In the genomic region with DNA sequence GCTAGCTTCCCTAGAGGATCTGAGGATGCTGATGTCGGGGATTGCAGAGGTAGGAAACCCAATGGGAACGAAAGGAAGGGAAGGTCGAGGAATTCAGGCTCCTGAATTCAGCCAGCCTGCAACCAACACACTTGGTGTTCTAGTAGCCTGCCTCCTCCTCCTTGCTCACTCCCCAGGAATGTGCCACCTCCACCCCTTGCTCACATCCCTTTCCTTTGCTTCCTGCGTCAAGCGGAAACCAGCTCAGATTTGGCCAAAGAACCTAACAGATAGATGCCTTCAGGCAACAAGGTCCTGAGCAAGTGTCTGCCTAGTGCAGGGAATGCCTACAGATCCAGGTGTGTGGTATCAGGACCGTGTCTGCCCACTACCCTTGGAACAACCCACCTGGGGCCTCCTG, we compare ENCODE assay signal across 11 mouse cellular contexts. TPM values are rescaled to one million over a fixed set of nuclear protein-coding genes. Genes with fewer than 3 reads are reported as not detected.
DNase-seq lines count a peak whose midpoint lies in the region; ATAC-seq and TF ChIP-seq lines count a peak whose summit lies in the region.
"Had no signal": no experiment of that assay in that cellular context is flagged by ENCODE, and none has a peak within 500 bp of the region (broad histone marks: within the 10 kb centered on the region; RNA-seq: fewer than 3 reads in every experiment).

No protein-coding gene starts in this region.

- no peak overlapping the region for H3K4me2 ChIP-seq in heart, embryonic 11.5 days
- H3K4me2 ChIP-seq in embryonic facial prominence, embryonic 15.5 days (replicated peaks), result no peak overlapping the region
- H3K4me2 ChIP-seq in intestine, embryonic 16.5 days (ENCODE audit: low read depth, low read length), result no peak overlapping the region
- peak overlapping the region; percentile 44 for H3K4me2 ChIP-seq in midbrain, embryonic 13.5 days (replicated peaks)

- H3K27ac ChIP-seq in heart, adult 2 months, result peak overlapping the region; percentile 86
- no peak overlapping the region for H3K27ac ChIP-seq in heart, embryonic 11.5 days (ENCODE audit: low read depth, low read length)
- H3K27ac ChIP-seq in embryonic facial prominence, embryonic 15.5 days (replicated peaks), result peak overlapping the region; percentile 12
- H3K27ac ChIP-seq in intestine, embryonic 16.5 days (ENCODE audit: low read length), result peak overlapping the region; percentile 52; the same call in 1 of the 2 replicates
- peak overlapping the region; percentile 80 for H3K27ac ChIP-seq in midbrain, embryonic 13.5 days

- no peak for TF ChIP-seq CTCF in heart, adult 2 months (IDR thresholded peaks at IDR 0.05)

- ATAC-seq in heart, embryonic 11.5 days (replicated peaks; ENCODE audit: insufficient number of reproducible peaks, low FRiP score, low TSS enrichment), result no peak
- no peak for ATAC-seq in embryonic facial prominence, embryonic 15.5 days (ENCODE audit: insufficient number of reproducible peaks, low FRiP score, low TSS enrichment, low read depth)
- no peak for ATAC-seq in intestine, embryonic 16.5 days
- no peak for ATAC-seq in midbrain, embryonic 13.5 days
- ATAC-seq in inflammation-experienced regulatory T-cells, adult 6 months, result no peak

- no peaks in the 10 kb centered on the region for H3K27me3 ChIP-seq in heart, adult 2 months (ENCODE audit: control insufficient read depth, insufficient read depth, low read length)
- H3K27me3 ChIP-seq in heart, embryonic 11.5 days (ENCODE audit: control insufficient read depth, insufficient read depth, low read length), result peaks cover 48% of the 10 kb centered on the region
- peaks cover 56% of the 10 kb centered on the region for H3K27me3 ChIP-seq in embryonic facial prominence, embryonic 15.5 days
- H3K27me3 ChIP-seq in intestine, embryonic 16.5 days (replicated peaks; ENCODE audit: control insufficient read depth, insufficient read depth, low read length), result peaks cover 12% of the 10 kb centered on the region
- H3K27me3 ChIP-seq in midbrain, embryonic 13.5 days, result 0 out of 2 replicates have a peak, but pooled peaks cover 4% of the 10 kb centered on the region

- H3K36me3 ChIP-seq in heart, adult 2 months (ENCODE audit: control insufficient read depth, insufficient read depth, low read length), result no peaks in the 10 kb centered on the region
- H3K36me3 ChIP-seq in heart, embryonic 11.5 days (ENCODE audit: control insufficient read depth, insufficient read depth, low read length), result no peaks in the 10 kb centered on the region
- H3K36me3 ChIP-seq in embryonic facial prominence, embryonic 15.5 days, result no peaks in the 10 kb centered on the region
- H3K36me3 ChIP-seq in intestine, embryonic 16.5 days (ENCODE audit: control insufficient read depth, insufficient read depth, low read length), result no peaks in the 10 kb centered on the region
- no peaks in the 10 kb centered on the region for H3K36me3 ChIP-seq in midbrain, embryonic 13.5 days

- H3K4me3 ChIP-seq in heart, adult 2 months, result peak overlapping the region; percentile 15; the same call in 1 of the 2 replicates
- H3K4me3 ChIP-seq in heart, embryonic 11.5 days (ENCODE audit: low read depth, low read length), result no peak overlapping the region
- no peak overlapping the region for H3K4me3 ChIP-seq in embryonic facial prominence, embryonic 15.5 days (replicated peaks)
- H3K4me3 ChIP-seq in intestine, embryonic 16.5 days (ENCODE audit: low read length), result no peak overlapping the region
- H3K4me3 ChIP-seq in midbrain, embryonic 13.5 days (replicated peaks), result no peak overlapping the region

- no peak overlapping the region for H3K9ac ChIP-seq in heart, adult 2 months (ENCODE audit: low read depth, low read length)
- no peak overlapping the region for H3K9ac ChIP-seq in heart, embryonic 11.5 days (ENCODE audit: low read depth, low read length)
- no peak overlapping the region for H3K9ac ChIP-seq in embryonic facial prominence, embryonic 15.5 days
- peak overlapping the region; percentile 41; the same call in 1 of the 2 replicates for H3K9ac ChIP-seq in intestine, embryonic 16.5 days (ENCODE audit: low read depth, low read length)
- peak overlapping the region; percentile 45; the same call in 1 of the 2 replicates for H3K9ac ChIP-seq in midbrain, embryonic 13.5 days (replicated peaks)

- TF ChIP-seq POLR2A in heart, adult 2 months (IDR thresholded peaks at IDR 0.05; ENCODE audit: insufficient read depth, low read depth, low read length), result peak; percentile 59

- WGBS in heart, adult 2 months, result 45% methylated on average over 6 of the region's 6 CpGs
- 31% methylated on average over 6 of the region's 6 CpGs for WGBS in heart, embryonic 11.5 days (ENCODE audit: insufficient replicate concordance)
- WGBS in embryonic facial prominence, embryonic 15.5 days, result 50% methylated on average over 6 of the region's 6 CpGs
- 61% methylated on average over 6 of the region's 6 CpGs for WGBS in intestine, embryonic 16.5 days
- 78% methylated on average over 6 of the region's 6 CpGs for WGBS in midbrain, embryonic 13.5 days

- intact Hi-C loops in heart, adult 2 months (cut with DNase I), result no loop called here

- peaks cover 26% of the 10 kb centered on the region for H3K4me1 ChIP-seq in heart, adult 2 months (ENCODE audit: control insufficient read depth, insufficient read depth, low read length)
- H3K4me1 ChIP-seq in heart, embryonic 11.5 days (ENCODE audit: control insufficient read depth, insufficient read depth, low read length), result peaks cover 24% of the 10 kb centered on the region
- H3K4me1 ChIP-seq in embryonic facial prominence, embryonic 15.5 days, result peaks cover 63% of the 10 kb centered on the region
- peaks cover 63% of the 10 kb centered on the region for H3K4me1 ChIP-seq in intestine, embryonic 16.5 days (ENCODE audit: control insufficient read depth, insufficient read depth, low read length)
- H3K4me1 ChIP-seq in midbrain, embryonic 13.5 days (replicated peaks), result peaks cover 68% of the 10 kb centered on the region

- TF ChIP-seq EP300 in heart, adult 2 months (IDR thresholded peaks at IDR 0.05; ENCODE audit: insufficient read depth, low read depth, low read length), result peak; percentile 83

- no peaks in the 10 kb centered on the region for H3K79me2 ChIP-seq in heart, adult 2 months (replicated peaks; ENCODE audit: control insufficient read depth, insufficient read depth, low read length)

- H3K9me3 ChIP-seq in heart, embryonic 11.5 days (replicated peaks; ENCODE audit: control insufficient read depth, low read length), result no peaks in the 10 kb centered on the region
- no peaks in the 10 kb centered on the region for H3K9me3 ChIP-seq in embryonic facial prominence, embryonic 15.5 days (replicated peaks)
- no peaks in the 10 kb centered on the region for H3K9me3 ChIP-seq in intestine, embryonic 16.5 days (ENCODE audit: control insufficient read depth, low read length)
- H3K9me3 ChIP-seq in midbrain, embryonic 13.5 days, result no peaks in the 10 kb centered on the region

- peak in 1 of 2 experiments; percentile 61 for DNase-seq in heart, adult 2 months
- DNase-seq in layer of hippocampus, postnatal 36 days, result no peak
- DNase-seq in frontal cortex, postnatal 36 days (ENCODE audit: low spot score in 2 of 2), result no peak
- DNase-seq: adrenal gland, adult 8-10 months had no signal

RNA-seq across cellular contexts. Expression of a gene that starts 4.0 kb away (rescaled TPM):
- total RNA-seq in heart, adult 2 months (2021), result 1 to 10 TPM; 6.2 to 7.4 TPM
- polyA plus RNA-seq in heart, adult 2 months (2012; rRNA removed), result 10.2 and 11.2 TPM in 2 replicates
- 4.5 and 4.8 TPM in 2 replicates for polyA plus RNA-seq in heart, embryonic 11.5 days (2014; fragmentation: Nextera tagmentation; extraction: Ambion mirVana)
- polyA plus RNA-seq in embryonic facial prominence, embryonic 15.5 days (2015; fragmentation: Nextera tagmentation; extraction: Ambion mirVana), result 26.8 and 26.9 TPM in 2 replicates
- polyA plus RNA-seq in intestine, embryonic 16.5 days (2015; fragmentation: Nextera tagmentation; extraction: Ambion mirVana), result 11.0 and 14.4 TPM in 2 replicates
- polyA plus RNA-seq in midbrain, embryonic 13.5 days (2015; fragmentation: Nextera tagmentation; extraction: Ambion mirVana), result 26.8 and 33.9 TPM in 2 replicates
- polyA plus RNA-seq in inflammation-experienced regulatory T-cells, adult 6 months (2017; shearing (Covaris generic)), result 1 to 10 TPM in 1 of 3 experiments, under 1 TPM in 2; 0.54 to 1.2 (median 0.59) TPM
- 10 to 100 TPM; 21.3 to 21.5 TPM for total RNA-seq in layer of hippocampus, postnatal 36 days (2021)

RNA-seq across cellular contexts. Expression of a gene that starts 20.1 kb away (rescaled TPM):
- 1 to 10 TPM; 4.3 to 4.9 TPM for total RNA-seq in heart, adult 2 months (2021)
- 6.8 and 9.4 TPM in 2 replicates for polyA plus RNA-seq in heart, adult 2 months (2012; rRNA removed)
- 5.9 and 8.3 TPM in 2 replicates for polyA plus RNA-seq in heart, embryonic 11.5 days (2014; fragmentation: Nextera tagmentation; extraction: Ambion mirVana)
- 9.3 and 10.5 TPM in 2 replicates for polyA plus RNA-seq in embryonic facial prominence, embryonic 15.5 days (2015; fragmentation: Nextera tagmentation; extraction: Ambion mirVana)
- polyA plus RNA-seq in intestine, embryonic 16.5 days (2015; fragmentation: Nextera tagmentation; extraction: Ambion mirVana), result 23.0 and 23.4 TPM in 2 replicates
- polyA plus RNA-seq in midbrain, embryonic 13.5 days (2015; fragmentation: Nextera tagmentation; extraction: Ambion mirVana), result 1.1 and 1.2 TPM in 2 replicates
- polyA plus RNA-seq in inflammation-experienced regulatory T-cells, adult 6 months (2017; shearing (Covaris generic)), result 10 to 100 TPM; 55.3 to 73.9 (median 67.2) TPM
- total RNA-seq in layer of hippocampus, postnatal 36 days (2021), result 1 to 10 TPM; 1.3 to 1.8 TPM

RNA-seq across cellular contexts. Expression of a gene that starts 34.7 kb away (rescaled TPM):
- 10 to 100 TPM; 37.4 TPM for total RNA-seq in heart, adult 2 months (2021)
- polyA plus RNA-seq in heart, adult 2 months (2012; rRNA removed), result 47.0 and 86.7 TPM in 2 replicates
- 62.9 and 69.0 TPM in 2 replicates for polyA plus RNA-seq in heart, embryonic 11.5 days (2014; fragmentation: Nextera tagmentation; extraction: Ambion mirVana)
- polyA plus RNA-seq in embryonic facial prominence, embryonic 15.5 days (2015; fragmentation: Nextera tagmentation; extraction: Ambion mirVana), result 114 and 115 TPM in 2 replicates
- polyA plus RNA-seq in intestine, embryonic 16.5 days (2015; fragmentation: Nextera tagmentation; extraction: Ambion mirVana), result 99.9 and 102 TPM in 2 replicates
- polyA plus RNA-seq in midbrain, embryonic 13.5 days (2015; fragmentation: Nextera tagmentation; extraction: Ambion mirVana), result 113 and 117 TPM in 2 replicates
- 10 to 100 TPM; 46.6 to 50.3 (median 47.0) TPM for polyA plus RNA-seq in inflammation-experienced regulatory T-cells, adult 6 months (2017; shearing (Covaris generic))
- 10 to 100 TPM; 55.1 to 58.1 TPM for total RNA-seq in layer of hippocampus, postnatal 36 days (2021)

RNA-seq across cellular contexts. Expression of a gene that starts 37.9 kb away (rescaled TPM):
- not detected for total RNA-seq in heart, adult 2 months (2021)
- 0.20 TPM in 1 of 2 replicates, not detected in the other for polyA plus RNA-seq in heart, adult 2 months (2012; rRNA removed)
- polyA plus RNA-seq in heart, embryonic 11.5 days (2014; fragmentation: Nextera tagmentation; extraction: Ambion mirVana), result not detected in 2 replicates
- not detected in 2 replicates for polyA plus RNA-seq in embryonic facial prominence, embryonic 15.5 days (2015; fragmentation: Nextera tagmentation; extraction: Ambion mirVana)
- polyA plus RNA-seq in intestine, embryonic 16.5 days (2015; fragmentation: Nextera tagmentation; extraction: Ambion mirVana), result not detected in 2 replicates
- polyA plus RNA-seq in midbrain, embryonic 13.5 days (2015; fragmentation: Nextera tagmentation; extraction: Ambion mirVana), result not detected in 2 replicates
- not detected for polyA plus RNA-seq in inflammation-experienced regulatory T-cells, adult 6 months (2017; shearing (Covaris generic))
- not detected for total RNA-seq in layer of hippocampus, postnatal 36 days (2021)
- total RNA-seq: adrenal gland, adult 8-10 months had no signal
- polyA plus RNA-seq: cortical plate, adult 2 months; stomach, embryonic 14.5 days had no signal

RNA-seq across cellular contexts. Expression of a gene that starts 42.0 kb away (rescaled TPM):
- total RNA-seq in heart, adult 2 months (2021), result not detected
- 0.21 TPM in 1 of 2 replicates, not detected in the other for polyA plus RNA-seq in heart, adult 2 months (2012; rRNA removed)
- 0.44 TPM in 1 of 2 replicates, not detected in the other for polyA plus RNA-seq in heart, embryonic 11.5 days (2014; fragmentation: Nextera tagmentation; extraction: Ambion mirVana)
- 0.77 TPM in 1 of 2 replicates, not detected in the other for polyA plus RNA-seq in embryonic facial prominence, embryonic 15.5 days (2015; fragmentation: Nextera tagmentation; extraction: Ambion mirVana)
- polyA plus RNA-seq in intestine, embryonic 16.5 days (2015; fragmentation: Nextera tagmentation; extraction: Ambion mirVana), result 0.12 and 0.62 TPM in 2 replicates
- 0.89 TPM in 1 of 2 replicates, not detected in the other for polyA plus RNA-seq in midbrain, embryonic 13.5 days (2015; fragmentation: Nextera tagmentation; extraction: Ambion mirVana)
- polyA plus RNA-seq in inflammation-experienced regulatory T-cells, adult 6 months (2017; shearing (Covaris generic)), result not detected
- not detected for total RNA-seq in layer of hippocampus, postnatal 36 days (2021)
- polyA plus RNA-seq: stomach, embryonic 14.5 days had no signal

Comparison
In these comparisons a context has a peak if more than half of its experiments do, and no peak if none do; other contexts are left out.
1. H3K9ac ChIP-seq: peak in intestine, embryonic 16.5 days (single experiment) and midbrain, embryonic 13.5 days (single experiment); none in heart, adult 2 months (single experiment), heart, embryonic 11.5 days (single experiment) and embryonic facial prominence, embryonic 15.5 days (single experiment).